Mouse (Mus musculus) midbrain, embryonic 14.5 days (tissue): Measurements from ENCODE around the gene Hs1bp3. TPM values are rescaled to one million over a fixed set of nuclear protein-coding genes. Genes with fewer than 3 reads are reported as not detected.

Experiments used
- ATAC-seq: fragments of 200-750 bp; cut with Nextera tagmentation; 2 replicates; pipeline ENCODE4 v1.8.0; 2017; ENCODE audit warnings: moderate number of reproducible peaks, moderate library complexity; ENCODE audit not compliant: low FRiP score, low TSS enrichment
- DNase-seq: peaks from one replicate; pipeline ENCODE4 v3.0.0-alpha.2; 2015
- H3K27ac ChIP-seq: fragments of 300-500 bp; sonication (generic); replicated peaks from 2 replicates; pipeline ENCODE4 v1.5.1; 2014; ENCODE audit warnings: mild to moderate bottlenecking, low read depth, low read length, moderate library complexity
- H3K27me3 ChIP-seq: fragments of 300-500 bp; sonication (generic); 2 replicates; pipeline ENCODE4 v1.6.1; 2014; ENCODE audit warnings: low read length, control low read depth, mixed read lengths; ENCODE audit not compliant: control insufficient read depth, insufficient read depth
- H3K36me3 ChIP-seq: fragments of 300-500 bp; sonication (generic); 2 replicates; pipeline ENCODE4 v1.6.1; 2014; ENCODE audit warnings: low read length, control low read depth; ENCODE audit not compliant: control insufficient read depth, insufficient read depth
- H3K4me1 ChIP-seq: fragments of 300-500 bp; sonication (generic); 2 replicates; pipeline ENCODE4 v1.6.1; 2014; ENCODE audit warnings: mild to moderate bottlenecking, antibody characterized with exemption, low read length, control low read depth; ENCODE audit not compliant: control insufficient read depth, insufficient read depth
- H3K4me2 ChIP-seq: fragments of 300-500 bp; sonication (generic); 2 replicates; pipeline ENCODE4 v1.6.1; 2014; ENCODE audit warnings: mild to moderate bottlenecking, low read length, moderate library complexity
- H3K4me3 ChIP-seq: fragments of 300-500 bp; sonication (generic); replicated peaks from 2 replicates; pipeline ENCODE4 v1.5.1; 2014; ENCODE audit warnings: low read depth, low read length
- H3K9ac ChIP-seq: fragments of 300-500 bp; sonication (generic); replicated peaks from 2 replicates; pipeline ENCODE4 v1.6.1; 2014; ENCODE audit warnings: mild to moderate bottlenecking, low read length, moderate library complexity
- H3K9me3 ChIP-seq: fragments of 300-500 bp; sonication (generic); 2 replicates; pipeline ENCODE4 v1.6.1; 2016; ENCODE audit warnings: low read length, control low read depth, mixed read lengths; ENCODE audit not compliant: control insufficient read depth
- WGBS: fragments of 180-500 bp; shearing (Covaris S2); extraction: QIAGEN DNeasy Blood & Tissue Kit; methylation state at CpG from one replicate; pipeline ENCODE4 v1.1.7; 2014; 5-methylcytosine and 5-hydroxymethylcytosine counted together
- polyA plus RNA-seq: library from polyadenylated mRNA; unstranded; fragments of >200 nt; fragmentation: Nextera tagmentation; extraction: Ambion mirVana; gene quantifications from 2 replicates; pipeline ENCODE4 v1.2.1, GENCODE M21; 2014

The Hs1bp3 gene
- polyA plus RNA-seq, 1 experiment from 2014 or later, result 6.7 TPM

DNA sequence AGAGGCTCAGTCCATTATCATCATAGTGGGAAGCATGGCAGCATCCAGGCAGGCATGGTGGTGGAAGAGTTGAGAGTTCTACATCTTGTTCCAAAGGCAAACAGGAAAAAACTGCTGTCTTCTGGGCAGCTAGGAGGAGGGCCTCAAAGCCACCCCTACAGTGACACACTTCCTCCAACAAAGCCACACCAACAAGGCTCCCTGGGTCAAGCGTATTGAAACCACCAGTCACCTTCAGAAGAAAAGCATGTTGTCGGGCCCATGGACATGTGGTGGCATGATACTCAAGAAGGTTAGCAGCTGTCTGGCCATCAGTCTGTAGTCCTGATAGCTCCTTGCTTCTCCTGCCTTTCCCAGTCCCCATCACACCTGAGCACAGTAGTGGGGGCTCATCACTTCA lies 22.3 kb downstream of the Hs1bp3 start:
- Histone ChIP-seq H3K9me3 (no peaks in the 10 kb centered on the region), H3K27ac (no peak overlapping the region), H3K9ac (no peak overlapping the region), H3K27me3 (no peaks in the 10 kb centered on the region), H3K36me3 (0 out of 2 replicates have a peak, but pooled peaks cover 8% of the 10 kb centered on the region), H3K4me1 (peaks cover 15% of the 10 kb centered on the region), H3K4me2 (no peak overlapping the region), H3K4me3 (no peak overlapping the region)
- WGBS, result 93% methylated on average over 2 of the region's 2 CpGs
- ATAC-seq (no peak), DNase-seq (no peak)

DNA sequence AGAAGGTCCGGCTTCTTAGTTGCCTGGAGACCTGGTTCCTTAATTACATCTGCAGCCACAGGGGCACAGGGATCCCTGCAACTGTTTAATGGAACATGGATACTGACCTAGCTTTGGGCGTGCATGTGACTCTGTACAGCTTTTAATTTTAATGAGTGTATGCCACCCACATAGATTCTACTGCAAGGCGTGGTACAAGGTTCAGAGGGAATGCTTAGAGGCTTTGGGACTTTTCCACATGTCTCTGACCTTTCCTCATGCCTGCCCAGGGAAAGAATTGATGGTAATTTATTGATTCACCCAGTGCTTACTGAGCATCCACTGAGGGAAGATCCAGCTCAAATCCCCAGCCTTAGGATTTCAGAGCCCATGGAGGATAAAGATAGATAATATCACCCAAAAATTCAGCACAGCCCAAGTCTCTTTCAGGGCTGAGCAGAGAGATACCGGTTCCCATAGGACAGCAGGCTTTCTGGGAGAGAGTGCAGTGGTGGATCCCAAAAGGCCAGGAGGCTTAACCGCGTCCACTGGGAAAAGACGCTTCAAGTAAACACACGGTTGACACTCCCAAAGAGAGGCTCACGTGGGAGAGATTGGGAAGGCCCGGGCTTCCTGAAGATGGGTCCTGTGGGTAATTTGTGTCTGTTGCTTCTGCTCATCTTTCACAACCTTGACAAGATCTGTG lies 23.5 kb downstream of the Hs1bp3 start:
- WGBS, result 83% methylated on average over 10 of the region's 10 CpGs
- no peak overlapping the region for H3K4me2 ChIP-seq
- no peaks in the 10 kb centered on the region for H3K9me3 ChIP-seq
- H3K36me3 ChIP-seq, result peaks cover 9% of the 10 kb centered on the region; the same call in 1 of the 2 replicates
- H3K4me1 ChIP-seq, result peaks cover 15% of the 10 kb centered on the region
- H3K9ac ChIP-seq, result no peak overlapping the region
- H3K27ac ChIP-seq, result no peak overlapping the region
- ATAC-seq, result no peak
- no peaks in the 10 kb centered on the region for H3K27me3 ChIP-seq
- H3K4me3 ChIP-seq, result no peak overlapping the region
- no peak for DNase-seq

DNA sequence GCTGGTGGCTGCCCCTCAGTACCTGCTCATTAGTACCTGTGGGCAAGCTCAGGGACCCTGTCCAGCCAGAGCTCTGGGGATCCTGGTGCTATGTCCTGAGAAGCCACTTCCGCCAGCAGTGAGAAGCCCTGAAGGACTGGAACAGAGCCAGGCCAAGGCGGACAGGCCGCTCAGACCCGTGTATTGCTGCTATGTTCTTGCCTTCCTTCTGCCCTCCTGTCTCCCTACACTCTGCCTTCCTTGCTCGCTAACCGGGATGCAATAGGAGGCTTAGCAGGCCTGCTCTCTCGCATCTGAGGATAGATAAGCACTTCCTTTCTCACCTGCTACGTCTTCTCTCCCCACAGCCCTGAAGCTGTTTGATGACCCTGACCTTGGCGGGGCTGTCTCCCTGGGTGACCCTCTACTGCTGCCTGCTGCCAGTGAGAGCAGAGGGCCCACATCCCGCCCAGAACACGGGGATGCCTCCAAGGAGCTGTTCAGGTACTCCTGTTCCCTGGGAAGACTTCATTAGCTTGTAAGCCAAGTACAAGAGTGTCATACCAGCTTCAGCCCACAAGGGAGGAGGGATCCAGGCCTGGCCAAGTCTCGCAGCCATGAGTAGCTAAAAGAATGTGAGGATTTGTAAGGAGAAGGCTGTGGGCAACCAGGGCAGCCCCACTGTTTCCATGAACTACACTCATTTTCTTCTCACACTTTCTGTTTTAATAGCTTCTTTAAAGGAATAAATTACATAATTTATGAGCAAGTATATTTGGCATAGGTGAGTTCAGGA lies 24.2 kb downstream of the Hs1bp3 start:
- H3K27me3 ChIP-seq, result no peaks in the 10 kb centered on the region
- H3K4me2 ChIP-seq, result no peak overlapping the region
- peaks cover 17% of the 10 kb centered on the region; the same call in 1 of the 2 replicates for H3K36me3 ChIP-seq
- no peaks in the 10 kb centered on the region for H3K9me3 ChIP-seq
- 79% methylated on average over 12 of the region's 12 CpGs for WGBS
- H3K9ac ChIP-seq, result no peak overlapping the region
- H3K4me3 ChIP-seq, result no peak overlapping the region
- H3K27ac ChIP-seq, result no peak overlapping the region
- no peak for ATAC-seq
- DNase-seq, result no peak
- peaks cover 12% of the 10 kb centered on the region for H3K4me1 ChIP-seq

DNA sequence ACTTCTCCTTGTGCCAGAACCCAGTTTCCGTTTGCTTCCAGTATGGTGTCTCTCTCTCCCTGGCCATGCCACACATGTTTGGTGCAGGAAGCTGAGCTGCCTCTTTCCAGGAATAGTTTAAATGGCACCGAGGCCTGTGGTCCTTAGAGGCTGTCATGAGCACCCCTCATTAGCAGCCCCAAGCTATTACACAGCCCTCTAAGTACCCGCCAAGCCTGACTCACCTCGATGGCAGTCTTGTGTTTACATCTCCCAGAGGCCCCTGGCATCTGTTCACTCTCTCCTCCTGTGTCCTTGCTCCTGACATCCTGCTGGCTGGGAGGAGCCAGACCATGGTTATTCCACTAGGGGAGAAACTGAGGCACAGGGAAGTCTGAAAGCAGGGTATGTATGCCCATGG lies 25.3 kb downstream of the Hs1bp3 start:
- DNase-seq, result no peak
- H3K27me3 ChIP-seq, result no peaks in the 10 kb centered on the region
- no peak overlapping the region for H3K4me2 ChIP-seq
- ATAC-seq, result no peak
- no peak overlapping the region for H3K9ac ChIP-seq
- H3K36me3 ChIP-seq, result peaks cover 20% of the 10 kb centered on the region; the same call in 1 of the 2 replicates
- whole genome bisulfite sequencing, result 47% methylated on average over 4 of the region's 4 CpGs
- no peaks in the 10 kb centered on the region for H3K9me3 ChIP-seq
- peaks cover 12% of the 10 kb centered on the region for H3K4me1 ChIP-seq
- no peak overlapping the region for H3K4me3 ChIP-seq
- no peak overlapping the region for H3K27ac ChIP-seq

DNA sequence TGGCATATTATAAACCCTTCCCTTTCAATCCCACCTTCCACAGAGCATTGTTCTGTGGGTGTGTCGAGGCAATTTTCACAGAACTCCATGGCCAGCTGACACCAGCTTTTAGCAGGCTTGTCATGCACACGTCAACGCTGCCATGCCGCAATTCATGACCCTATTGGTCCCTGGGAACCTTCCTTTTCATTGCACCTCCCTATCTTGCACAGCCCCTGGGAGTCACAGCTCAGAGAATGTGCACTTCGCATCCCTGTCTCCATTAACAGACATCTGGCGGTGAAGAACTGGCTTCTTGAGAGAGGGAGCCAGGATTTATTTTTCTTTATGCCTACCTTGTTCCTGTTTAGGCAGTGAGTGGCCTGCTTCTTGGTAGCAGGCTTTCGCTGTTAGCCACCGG lies 25.7 kb downstream of the Hs1bp3 start:
- WGBS, result 52% methylated on average over 8 of the region's 8 CpGs
- H3K36me3 ChIP-seq, result peaks cover 20% of the 10 kb centered on the region; the same call in 1 of the 2 replicates
- H3K27ac ChIP-seq, result no peak overlapping the region
- no peak for ATAC-seq
- no peak overlapping the region for H3K9ac ChIP-seq
- H3K4me1 ChIP-seq, result peaks cover 12% of the 10 kb centered on the region
- no peaks in the 10 kb centered on the region for H3K9me3 ChIP-seq
- no peak overlapping the region for H3K4me3 ChIP-seq
- DNase-seq, result no peak
- no peaks in the 10 kb centered on the region for H3K27me3 ChIP-seq
- H3K4me2 ChIP-seq, result no peak overlapping the region

DNA sequence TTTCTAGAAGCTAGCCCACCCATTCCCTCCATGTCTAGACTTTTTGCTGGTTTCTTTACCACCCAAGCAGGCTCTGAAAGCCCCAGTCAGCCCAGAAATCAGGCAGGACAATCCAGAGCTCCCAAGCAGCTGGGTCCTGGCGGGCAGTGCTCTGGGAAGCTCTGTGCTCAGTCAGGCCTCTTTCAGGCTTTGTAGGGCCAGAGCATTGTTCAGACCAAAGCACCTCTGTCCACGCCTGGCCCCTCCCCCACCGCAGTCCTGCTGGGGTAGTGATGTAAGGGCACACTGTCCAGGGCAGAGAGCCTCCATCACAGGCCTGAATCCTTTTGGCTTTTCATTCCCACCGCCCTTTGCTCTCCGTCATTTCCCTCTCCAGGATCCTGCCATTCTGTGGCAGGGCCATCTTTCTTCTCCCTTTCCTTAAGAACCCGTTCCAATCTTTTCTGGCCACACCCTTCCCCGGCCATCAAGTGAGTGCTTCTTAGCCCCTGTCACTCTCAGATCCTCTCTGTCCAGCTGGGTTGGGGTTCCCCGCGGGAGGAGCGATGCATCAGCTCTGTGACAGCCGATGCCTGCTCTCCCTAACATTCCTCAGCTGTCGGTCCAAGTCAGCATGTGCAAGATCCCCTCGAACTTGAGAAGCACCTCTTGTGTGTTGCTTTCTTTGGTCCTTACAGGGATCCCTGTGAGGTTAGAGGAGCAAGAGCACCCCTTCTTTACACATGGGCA lies 26.5 kb downstream of the Hs1bp3 start:
- DNase-seq (no peak), ATAC-seq (no peak)
- no peak overlapping the region for H3K27ac ChIP-seq
- H3K9me3 ChIP-seq, result no peaks in the 10 kb centered on the region
- no peak overlapping the region for H3K4me3 ChIP-seq
- H3K4me2 ChIP-seq, result no peak overlapping the region
- 21% methylated on average over 13 of the region's 13 CpGs for WGBS
- peaks cover 20% of the 10 kb centered on the region; the same call in 1 of the 2 replicates for H3K36me3 ChIP-seq
- H3K4me1 ChIP-seq, result peaks cover 12% of the 10 kb centered on the region
- no peaks in the 10 kb centered on the region for H3K27me3 ChIP-seq
- no peak overlapping the region for H3K9ac ChIP-seq

DNA sequence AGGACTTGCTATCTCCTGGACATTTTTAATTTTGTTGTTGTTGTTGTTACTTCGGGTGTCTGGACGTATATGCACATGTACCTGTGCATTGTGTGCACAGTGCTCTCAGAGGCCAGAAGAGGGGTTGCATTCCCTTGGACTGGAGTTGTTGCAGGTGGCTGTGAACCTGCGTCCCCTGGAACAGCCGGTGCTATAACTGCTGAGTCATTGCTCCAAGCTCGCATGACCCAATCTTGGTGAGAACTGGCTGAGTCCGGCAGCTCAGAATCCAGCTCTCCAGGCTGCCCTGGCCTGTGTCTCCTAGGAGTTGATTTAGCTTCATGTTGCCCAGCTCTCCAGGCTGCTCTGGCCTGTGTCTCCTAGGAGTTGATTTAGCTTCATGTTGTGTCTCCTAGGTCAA lies 27.8 kb downstream of the Hs1bp3 start:
- ATAC-seq (no peak), DNase-seq (no peak)
- Histone ChIP-seq H3K36me3 (peaks cover 20% of the 10 kb centered on the region; the same call in 1 of the 2 replicates), H3K27me3 (no peaks in the 10 kb centered on the region), H3K4me2 (no peak overlapping the region), H3K4me3 (no peak overlapping the region), H3K9me3 (no peaks in the 10 kb centered on the region), H3K4me1 (peaks cover 12% of the 10 kb centered on the region), H3K27ac (no peak overlapping the region), H3K9ac (no peak overlapping the region)
- 94% methylated on average over 6 of the region's 6 CpGs for WGBS

DNA sequence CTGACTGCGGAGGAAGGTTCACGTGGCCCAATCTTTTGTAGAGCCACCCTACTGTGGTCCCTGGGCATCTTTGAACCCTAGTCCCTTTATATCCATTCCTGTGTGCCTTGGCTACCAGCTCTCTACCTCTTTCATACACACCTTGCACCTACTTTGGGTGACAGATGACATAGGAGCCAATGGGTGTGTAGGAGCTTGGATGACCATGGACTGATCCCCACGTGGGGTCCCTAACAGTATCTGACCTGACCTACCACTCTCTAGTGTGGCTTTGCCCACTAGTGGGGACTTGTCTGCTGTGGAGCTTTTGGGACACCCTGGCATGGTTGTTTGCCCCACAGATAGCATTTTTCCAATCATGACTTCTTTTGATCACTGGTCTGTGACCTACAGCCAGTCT lies 30.1 kb downstream of the Hs1bp3 start:
- H3K9me3 ChIP-seq, result no peaks in the 10 kb centered on the region
- no peak overlapping the region for H3K4me2 ChIP-seq
- H3K36me3 ChIP-seq, result peaks cover 12% of the 10 kb centered on the region; the same call in 1 of the 2 replicates
- WGBS, result 90% methylated on average over 3 of the region's 3 CpGs
- H3K4me3 ChIP-seq, result no peak overlapping the region
- H3K9ac ChIP-seq, result no peak overlapping the region
- H3K4me1 ChIP-seq, result peaks cover 8% of the 10 kb centered on the region
- no peaks in the 10 kb centered on the region for H3K27me3 ChIP-seq
- no peak overlapping the region for H3K27ac ChIP-seq
- DNase-seq, result no peak
- ATAC-seq, result no peak
